Comparison of ENCODE assay signal across 8 mouse cellular contexts in the genomic region with DNA sequence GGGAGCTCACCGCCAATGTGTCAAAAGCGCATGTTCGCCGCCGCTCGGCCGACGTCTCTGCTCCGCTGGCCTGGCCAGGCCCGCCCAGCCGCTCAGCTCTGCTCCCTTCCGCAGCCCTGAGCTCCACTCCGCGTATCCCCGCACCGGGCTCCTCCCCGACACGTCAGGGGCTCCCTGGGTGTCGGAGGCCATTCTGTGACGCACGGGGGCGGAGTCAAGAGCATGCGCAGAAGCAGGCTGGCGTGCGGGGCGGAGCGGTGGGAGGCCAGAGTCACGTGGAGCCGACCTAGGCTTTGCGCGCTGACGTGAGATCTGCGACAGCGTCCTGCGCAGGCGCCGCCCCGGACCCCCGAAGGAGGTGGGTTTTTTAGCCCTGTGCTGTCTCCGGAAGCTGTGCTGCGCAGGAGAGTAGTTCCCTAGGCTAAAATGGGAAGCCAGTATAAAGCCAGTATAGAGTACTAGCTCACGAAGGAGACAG. TPM values are rescaled to one million over a fixed set of nuclear protein-coding genes. Genes with fewer than 3 reads are reported as not detected.
DNase-seq lines count a peak whose midpoint lies in the region; ATAC-seq and TF ChIP-seq lines count a peak whose summit lies in the region.

No protein-coding gene starts in this region.

- no peaks in the 10 kb centered on the region for H3K27me3 ChIP-seq in heart, embryonic 11.5 days (ENCODE audit: control insufficient read depth, insufficient read depth, low read length)
- no peaks in the 10 kb centered on the region for H3K27me3 ChIP-seq in kidney, embryonic 16.5 days (ENCODE audit: insufficient read depth, low read length)
- H3K27me3 ChIP-seq in liver, adult 2 months (ENCODE audit: control insufficient read depth, insufficient read depth, low read length) = no peaks in the 10 kb centered on the region
- H3K27me3 ChIP-seq in myocyte (ENCODE audit: control insufficient read depth, insufficient read depth, insufficient read length) = no peaks in the 10 kb centered on the region
- H3K27me3 ChIP-seq in splenic B cell, adult 2 months (ENCODE audit: control insufficient read depth, insufficient read depth, low read length, poor library complexity, severe bottlenecking) = no peaks in the 10 kb centered on the region

- peak overlapping the region; percentile 83 for H3K27ac ChIP-seq in bone marrow macrophage, adult 2 months (ENCODE audit: insufficient read depth, low read depth, low read length)
- peak overlapping the region; percentile 93 for H3K27ac ChIP-seq in embryonic fibroblast, embryonic 13.5 days (ENCODE audit: insufficient read depth, low read length)
- peak overlapping the region; percentile 99 for H3K27ac ChIP-seq in heart, embryonic 11.5 days (ENCODE audit: low read depth, low read length)
- peak overlapping the region; percentile 99 for H3K27ac ChIP-seq in kidney, embryonic 16.5 days (ENCODE audit: low read length)
- peak overlapping the region; percentile 93 for H3K27ac ChIP-seq in liver, adult 2 months (replicated peaks; ENCODE audit: insufficient read depth, low read depth, low read length)

- peak overlapping the region; percentile 96 for H3K9ac ChIP-seq in heart, embryonic 11.5 days (ENCODE audit: low read depth, low read length)
- peak overlapping the region; percentile 86 for H3K9ac ChIP-seq in kidney, embryonic 16.5 days (replicated peaks; ENCODE audit: low read length)
- H3K9ac ChIP-seq in liver, adult 2 months (ENCODE audit: low read depth, low read length) = peak overlapping the region; percentile 93

- peak overlapping the region; percentile 88 for H3K4me3 ChIP-seq in bone marrow macrophage, adult 2 months (ENCODE audit: insufficient read depth, low read length)
- H3K4me3 ChIP-seq in embryonic fibroblast, embryonic 13.5 days (ENCODE audit: insufficient read depth, low read length) = peak overlapping the region; percentile 92
- peak overlapping the region; percentile 99 for H3K4me3 ChIP-seq in heart, embryonic 11.5 days (ENCODE audit: low read depth, low read length)
- H3K4me3 ChIP-seq in kidney, embryonic 16.5 days (ENCODE audit: low read length) = peak overlapping the region; percentile 83
- H3K4me3 ChIP-seq in liver, adult 2 months (ENCODE audit: insufficient read depth, low read depth, low read length) = peak overlapping the region; percentile 75
- H3K4me3 ChIP-seq in myocyte = peak overlapping the region; percentile 55

- peak; percentile 100 for DNase-seq in A20 (ENCODE audit: low read depth, low spot score)
- peak; percentile 88 for DNase-seq in liver, adult 2 months (ENCODE audit: extremely low read depth, low read depth, low spot score)
- peak; percentile 100 for DNase-seq in splenic B cell, adult 2 months (ENCODE audit: low read depth, low spot score)

- H3K9me3 ChIP-seq in heart, embryonic 11.5 days (replicated peaks; ENCODE audit: control insufficient read depth, low read length) = no peaks in the 10 kb centered on the region
- no peaks in the 10 kb centered on the region for H3K9me3 ChIP-seq in kidney, embryonic 16.5 days (ENCODE audit: low read length)

- H3K4me2 ChIP-seq in heart, embryonic 11.5 days = peak overlapping the region; percentile 64
- H3K4me2 ChIP-seq in kidney, embryonic 16.5 days (replicated peaks; ENCODE audit: low read depth, low read length) = peak overlapping the region; percentile 80
- peak overlapping the region; percentile 92 for H3K4me2 ChIP-seq in myocyte (ENCODE audit: low read depth)

- no peaks in the 10 kb centered on the region; the same call in 1 of the 2 replicates for H3K36me3 ChIP-seq in heart, embryonic 11.5 days (ENCODE audit: control insufficient read depth, insufficient read depth, low read length)
- H3K36me3 ChIP-seq in kidney, embryonic 16.5 days (ENCODE audit: insufficient read depth, low read length) = no peaks in the 10 kb centered on the region
- no peaks in the 10 kb centered on the region; the same call in 1 of the 2 replicates for H3K36me3 ChIP-seq in liver, adult 2 months (ENCODE audit: control insufficient read depth, insufficient read depth, low read length)
- H3K36me3 ChIP-seq in myocyte (ENCODE audit: control insufficient read depth, insufficient read depth) = no peaks in the 10 kb centered on the region
- H3K36me3 ChIP-seq in splenic B cell, adult 2 months (ENCODE audit: control insufficient read depth, insufficient read depth, low read length, poor library complexity, severe bottlenecking) = no peaks in the 10 kb centered on the region

- ATAC-seq in heart, embryonic 11.5 days (replicated peaks; ENCODE audit: insufficient number of reproducible peaks, low FRiP score, low TSS enrichment) = peak; percentile 98
- peak; percentile 99 for ATAC-seq in kidney, embryonic 16.5 days (ENCODE audit: low FRiP score, low TSS enrichment)

- under 1% methylated on average over 42 of the region's 42 CpGs for WGBS in heart, embryonic 11.5 days (ENCODE audit: insufficient replicate concordance)
- WGBS in kidney, embryonic 16.5 days = 0% methylated on average over 42 of the region's 42 CpGs
- under 1% methylated on average over 42 of the region's 42 CpGs for WGBS in liver, adult 2 months

- TF ChIP-seq CTCF in bone marrow macrophage, adult 2 months (IDR thresholded peaks at IDR 0.05; ENCODE audit: low read depth, low read length) = no peak
- no peak for TF ChIP-seq CTCF in embryonic fibroblast, embryonic 13.5 days (IDR thresholded peaks at IDR 0.05; ENCODE audit: borderline replicate concordance, insufficient read depth, low read length)
- no peak for TF ChIP-seq CTCF in liver, adult 2 months (IDR thresholded peaks at IDR 0.05; ENCODE audit: low read depth, low read length)

- H3K4me1 ChIP-seq in bone marrow macrophage, adult 2 months (ENCODE audit: control insufficient read depth, insufficient read depth, low read length) = peaks cover 25% of the 10 kb centered on the region
- peaks cover 9% of the 10 kb centered on the region; the same call in 1 of the 2 replicates for H3K4me1 ChIP-seq in embryonic fibroblast, embryonic 13.5 days (ENCODE audit: control insufficient read depth, insufficient read depth, low read length)
- peaks cover 18% of the 10 kb centered on the region for H3K4me1 ChIP-seq in heart, embryonic 11.5 days (ENCODE audit: control insufficient read depth, insufficient read depth, low read length)
- H3K4me1 ChIP-seq in kidney, embryonic 16.5 days (ENCODE audit: insufficient read depth, low read length) = peaks cover 30% of the 10 kb centered on the region
- peaks cover 31% of the 10 kb centered on the region for H3K4me1 ChIP-seq in liver, adult 2 months (ENCODE audit: control insufficient read depth, insufficient read depth, low read length)

- TF ChIP-seq POLR2A in bone marrow macrophage, adult 2 months (IDR thresholded peaks at IDR 0.05; ENCODE audit: borderline replicate concordance, low read depth, low read length) = no peak
- TF ChIP-seq POLR2A in embryonic fibroblast, embryonic 13.5 days (IDR thresholded peaks at IDR 0.05; ENCODE audit: low read depth, low read length) = peak; percentile 86
- TF ChIP-seq POLR2A in liver, adult 2 months (IDR thresholded peaks at IDR 0.05; ENCODE audit: extremely low read depth, insufficient read depth, low read length) = peak; percentile 96
- peak; percentile 93 for TF ChIP-seq POLR2A in myocyte (IDR thresholded peaks at IDR 0.05; ENCODE audit: insufficient read length, low read depth)

- peaks cover 19% of the 10 kb centered on the region for H3K79me2 ChIP-seq in liver, adult 2 months (ENCODE audit: control insufficient read depth, insufficient read depth, low read length)
- H3K79me2 ChIP-seq in myocyte (ENCODE audit: control insufficient read depth, insufficient read depth) = peaks cover 44% of the 10 kb centered on the region

- peak overlapping the region; percentile 35 for H3ac ChIP-seq in myocyte (ENCODE audit: control insufficient read depth, insufficient read length)

TF ChIP-seq in myocyte, 11 proteins besides CTCF, POLR2A, EP300 and RAD21:
- TF ChIP-seq POLR2AphosphoS2 (IDR thresholded peaks at IDR 0.05; ENCODE audit: insufficient read length, low read depth) = peak; percentile 87
- TF ChIP-seq REST (IDR thresholded peaks at IDR 0.05; ENCODE audit: insufficient read depth, insufficient read length) = peak; percentile 34
- TF ChIP-seq USF1 (IDR thresholded peaks at IDR 0.05; ENCODE audit: low read depth) = peak; percentile 96
- peak in 1 of 3 experiments; percentile 9 for TF ChIP-seq MYOD1 (IDR thresholded peaks at IDR 0.05; ENCODE audit: control insufficient read depth in 1 of 3, insufficient read length in 2 of 3, low read depth in 2 of 3)
- TF ChIP-seq TCF12 (IDR thresholded peaks at IDR 0.05; ENCODE audit: insufficient read depth, poor library complexity, severe bottlenecking) = no peak

RNA-seq across cellular contexts. Expression of gene Ndel1, which starts 18.7 kb away (rescaled TPM):
- polyA plus RNA-seq in bone marrow macrophage, adult 2 months (2012; ENCODE audit: insufficient read depth, insufficient read length, missing spikeins) = 63.4 and 64.6 TPM in 2 replicates
- 107 and 122 TPM in 2 replicates for polyA plus RNA-seq in embryonic fibroblast, embryonic 13.5 days (2011; ENCODE audit: insufficient read length, low read depth, missing spikeins)
- polyA plus RNA-seq in heart, embryonic 11.5 days (2014; fragmentation: Nextera tagmentation; extraction: Ambion mirVana) = 52.5 and 59.9 TPM in 2 replicates
- polyA plus RNA-seq in kidney, embryonic 16.5 days (2015; fragmentation: Nextera tagmentation; extraction: Ambion mirVana) = 90.9 and 96.3 TPM in 2 replicates
- 41.3 and 45.8 TPM in 2 replicates for total RNA-seq in liver, adult 2 months (2014; rRNA removed)
- polyA plus RNA-seq in liver, adult 2 months (2012; rRNA removed) = 27.5 and 33.8 TPM in 2 replicates
- 36.7 TPM for polyA plus RNA-seq in myocyte (2012; fragmentation: generic; extraction: Trizol)

RNA-seq across cellular contexts. Expression of gene Rnf222, which starts 35.4 kb away (rescaled TPM):
- polyA plus RNA-seq in bone marrow macrophage, adult 2 months (2012; ENCODE audit: insufficient read depth, insufficient read length, missing spikeins) = not detected in 2 replicates
- not detected in 2 replicates for polyA plus RNA-seq in embryonic fibroblast, embryonic 13.5 days (2011; ENCODE audit: insufficient read length, low read depth, missing spikeins)
- 0.11 and 0.18 TPM in 2 replicates for polyA plus RNA-seq in heart, embryonic 11.5 days (2014; fragmentation: Nextera tagmentation; extraction: Ambion mirVana)
- 0.05 and 0.17 TPM in 2 replicates for polyA plus RNA-seq in kidney, embryonic 16.5 days (2015; fragmentation: Nextera tagmentation; extraction: Ambion mirVana)
- under 0.01 and 0.07 TPM in 2 replicates for total RNA-seq in liver, adult 2 months (2014; rRNA removed)
- 0.11 TPM in 1 of 2 replicates, not detected in the other for polyA plus RNA-seq in liver, adult 2 months (2012; rRNA removed)
- not detected for polyA plus RNA-seq in myocyte (2012; fragmentation: generic; extraction: Trizol)

RNA-seq across cellular contexts. Expression of gene Rpl26, which starts 48.4 kb away (rescaled TPM):
- polyA plus RNA-seq in bone marrow macrophage, adult 2 months (2012; ENCODE audit: insufficient read depth, insufficient read length, missing spikeins) = 2,262 and 2,432 TPM in 2 replicates
- 3,230 and 3,899 TPM in 2 replicates for polyA plus RNA-seq in embryonic fibroblast, embryonic 13.5 days (2011; ENCODE audit: insufficient read length, low read depth, missing spikeins)
- 719 and 795 TPM in 2 replicates for polyA plus RNA-seq in heart, embryonic 11.5 days (2014; fragmentation: Nextera tagmentation; extraction: Ambion mirVana)
- 897 and 905 TPM in 2 replicates for polyA plus RNA-seq in kidney, embryonic 16.5 days (2015; fragmentation: Nextera tagmentation; extraction: Ambion mirVana)
- 1,005 and 1,133 TPM in 2 replicates for total RNA-seq in liver, adult 2 months (2014; rRNA removed)
- polyA plus RNA-seq in liver, adult 2 months (2012; rRNA removed) = 292 and 293 TPM in 2 replicates
- 695 TPM for polyA plus RNA-seq in myocyte (2012; fragmentation: generic; extraction: Trizol)

Comparison
In these comparisons a context has a peak if more than half of its experiments do, and no peak if none do; other contexts are left out.
1. Peak in every context shown above with its lines: DNase-seq, ATAC-seq, H3K4me3 ChIP-seq and H3K27ac ChIP-seq.